Mouse (Mus musculus) kidney, postnatal 0 days (tissue): ENCODE measurements around the gene Zfp541. TPM values are rescaled to one million over a fixed set of nuclear protein-coding genes. Genes with fewer than 3 reads are reported as not detected.

Experiments
- ATAC-seq: fragments of 200-750 bp; cut with Nextera tagmentation; replicated peaks from 2 replicates; pipeline ENCODE4 v1.8.0; 2017; ENCODE audit warnings: low read depth, moderate number of reproducible peaks, moderate TSS enrichment, moderate library complexity; ENCODE audit not compliant: low FRiP score
- DNase-seq: peaks from one replicate; pipeline ENCODE4 v3.0.0-alpha.2; 2016; ENCODE audit warnings: low spot score
- H3K27ac ChIP-seq: fragments of 300-500 bp; sonication (generic); 2 replicates; pipeline ENCODE4 v1.5.1; 2014; ENCODE audit warnings: mild to moderate bottlenecking
- H3K27me3 ChIP-seq: fragments of 300-500 bp; sonication (generic); 2 replicates; pipeline ENCODE4 v1.6.1; 2014; ENCODE audit warnings: low read length, mixed read lengths; ENCODE audit not compliant: insufficient read depth
- H3K36me3 ChIP-seq: fragments of 300-500 bp; sonication (generic); 2 replicates; pipeline ENCODE4 v1.6.1; 2014; ENCODE audit warnings: low read length, mixed read lengths; ENCODE audit not compliant: insufficient read depth
- H3K4me1 ChIP-seq: fragments of 300-500 bp; sonication (generic); replicated peaks from 2 replicates; pipeline ENCODE4 v1.6.1; 2014; ENCODE audit warnings: antibody characterized with exemption, low read length, mixed read lengths; ENCODE audit not compliant: insufficient read depth
- H3K4me2 ChIP-seq: fragments of 300-500 bp; sonication (generic); 2 replicates; pipeline ENCODE4 v1.6.1; 2014; ENCODE audit warnings: mild to moderate bottlenecking, low read length, moderate library complexity, mixed read lengths
- H3K4me3 ChIP-seq: fragments of 300-500 bp; sonication (generic); replicated peaks from 2 replicates; pipeline ENCODE4 v1.5.1; 2014; ENCODE audit warnings: low read depth, low read length
- H3K9ac ChIP-seq: fragments of 300-500 bp; sonication (generic); 2 replicates; pipeline ENCODE4 v1.6.1; 2014; ENCODE audit warnings: low read depth, low read length
- H3K9me3 ChIP-seq: fragments of 300-500 bp; sonication (generic); replicated peaks from 2 replicates; pipeline ENCODE4 v1.6.1; 2016; ENCODE audit warnings: low read length, inconsistent platforms, mixed read lengths
- CTCF ChIP-seq: IDR thresholded peaks from 2 replicates; pipeline ENCODE4 v1.5.1; 2016; ENCODE audit warnings: antibody characterized with exemption, low read depth, mild to moderate bottlenecking, moderate library complexity
- WGBS: fragments of 180-500 bp; shearing (Covaris S2); extraction: QIAGEN DNeasy Blood & Tissue Kit; methylation state at CpG from one replicate; pipeline ENCODE4 v1.1.7; 2014; 5-methylcytosine and 5-hydroxymethylcytosine counted together
- polyA plus RNA-seq: library from polyadenylated mRNA; unstranded; fragments of >200 nt; fragmentation: Nextera tagmentation; extraction: Ambion mirVana; gene quantifications from 2 replicates; pipeline ENCODE4 v1.2.1, GENCODE M21; 2015

Zfp541 gene
- polyA plus RNA-seq, 1 experiment from 2014 or later, result 0.05 TPM

GRCm38 (mm10) chr7:16018016-16018810 lies 43.4 kb upstream of the Zfp541 start:
- ATAC-seq, result no peak

GRCm38 (mm10) chr7:16019256-16020094 lies 42.1 kb upstream of the Zfp541 start:
- Histone ChIP-seq H3K9ac (no peak overlapping the region), H3K4me3 (no peak overlapping the region), H3K27me3 (no peaks in the 10 kb centered on the region), H3K4me2 (no peak overlapping the region), H3K9me3 (no peaks in the 10 kb centered on the region), H3K36me3 (no peaks in the 10 kb centered on the region), H3K27ac (peak overlapping the region; percentile 31; the same call in 1 of the 2 replicates), H3K4me1 (no peaks in the 10 kb centered on the region)
- WGBS, result 80% methylated on average over 5 of the region's 5 CpGs
- ATAC-seq (no peak), DNase-seq (no peak)
- no peak for TF ChIP-seq CTCF

More at GRCm38 (mm10) chr7:16018016-16018810, 43.4 kb upstream of the Zfp541 start:
- Histone ChIP-seq H3K9ac (no peak overlapping the region), H3K4me1 (no peaks in the 10 kb centered on the region), H3K4me3 (no peak overlapping the region), H3K9me3 (no peaks in the 10 kb centered on the region), H3K27ac (no peak overlapping the region; the same call in 1 of the 2 replicates), H3K27me3 (no peaks in the 10 kb centered on the region), H3K4me2 (no peak overlapping the region), H3K36me3 (no peaks in the 10 kb centered on the region)
- 63% methylated on average over 9 of the region's 9 CpGs for WGBS
- DNase-seq, result peak; percentile 47
- no peak for TF ChIP-seq CTCF

GRCm38 (mm10) chr7:16024603-16025222 lies 36.9 kb upstream of the Zfp541 start:
- ATAC-seq (no peak), DNase-seq (no peak)
- TF ChIP-seq CTCF, result no peak
- Histone ChIP-seq H3K9me3 (no peaks in the 10 kb centered on the region), H3K4me1 (no peaks in the 10 kb centered on the region), H3K4me2 (no peak overlapping the region), H3K9ac (no peak overlapping the region), H3K4me3 (no peak overlapping the region), H3K36me3 (0 out of 2 replicates have a peak, but pooled peaks cover 3% of the 10 kb centered on the region), H3K27me3 (no peaks in the 10 kb centered on the region), H3K27ac (no peak overlapping the region)
- WGBS, result 88% methylated on average over 8 of the region's 8 CpGs

- H3K27ac ChIP-seq, result no peak overlapping the region
- no peaks in the 10 kb centered on the region for H3K4me1 ChIP-seq
- no peak for ATAC-seq
- H3K4me3 ChIP-seq, result no peak overlapping the region
- no peaks in the 10 kb centered on the region for H3K9me3 ChIP-seq
- peak; percentile 37 for TF ChIP-seq CTCF
- WGBS, result 79% methylated on average over 6 of the region's 6 CpGs
- no peak for DNase-seq
- H3K36me3 ChIP-seq, result 0 out of 2 replicates have a peak, but pooled peaks cover 3% of the 10 kb centered on the region
- H3K27me3 ChIP-seq, result no peaks in the 10 kb centered on the region
- no peak overlapping the region for H3K9ac ChIP-seq
- H3K4me2 ChIP-seq, result no peak overlapping the region
Measured at GRCm38 (mm10) chr7:16028102-16028927, 33.3 kb upstream of the Zfp541 start.

GRCm38 (mm10) chr7:16031072-16031471 lies 30.5 kb upstream of the Zfp541 start:
- ATAC-seq, result no peak

More at GRCm38 (mm10) chr7:16031072-16031471, 30.5 kb upstream of the Zfp541 start:
- no peak overlapping the region for H3K27ac ChIP-seq
- H3K4me2 ChIP-seq, result no peak overlapping the region
- TF ChIP-seq CTCF, result no peak
- H3K27me3 ChIP-seq, result no peaks in the 10 kb centered on the region
- WGBS, result 81% methylated on average over 4 of the region's 4 CpGs
- H3K9me3 ChIP-seq, result no peaks in the 10 kb centered on the region
- H3K9ac ChIP-seq, result no peak overlapping the region
- H3K4me3 ChIP-seq, result no peak overlapping the region
- DNase-seq, result no peak
- no peaks in the 10 kb centered on the region for H3K4me1 ChIP-seq
- H3K36me3 ChIP-seq, result 0 out of 2 replicates have a peak, but pooled peaks cover 3% of the 10 kb centered on the region
